Mouse (Mus musculus): ENCODE measurements around the gene Cx3cl1. TPM values are rescaled to one million over a fixed set of nuclear protein-coding genes. Genes with fewer than 3 reads are reported as not detected.

Gene Cx3cl1
- polyA plus RNA-seq, 1 experiment from 2014 or later: 4.5 TPM

GRCm38 (mm10) chr8:94746832-94747231 lies 25.0 kb upstream of the Cx3cl1 start:
- H3K4me1 ChIP-seq: no peaks in the 10 kb centered on the region

GRCm38 (mm10) chr8:94748363-94748762 lies 23.4 kb upstream of the Cx3cl1 start:
- Histone ChIP-seq H3K9me3 (no peaks in the 10 kb centered on the region), H3K4me1 (no peaks in the 10 kb centered on the region), H3K4me3 (no peak overlapping the region), H3K27ac (replicated peaks) (no peak overlapping the region), H3K27me3 (replicated peaks; ENCODE audit: low read depth, poor library complexity, severe bottlenecking) (no peaks in the 10 kb centered on the region), H3K36me3 (replicated peaks) (no peaks in the 10 kb centered on the region)
- no peak for DNase-seq (ENCODE audit: low spot score)
- WGBS: 70% methylated on average over 4 of the region's 4 CpGs

More at GRCm38 (mm10) chr8:94746832-94747231, 25.0 kb upstream of the Cx3cl1 start:
- DNase-seq (ENCODE audit: low spot score): no peak
- no peaks in the 10 kb centered on the region for H3K27me3 ChIP-seq (replicated peaks; ENCODE audit: low read depth, poor library complexity, severe bottlenecking)
- 80% methylated on average over 8 of the region's 8 CpGs for WGBS
- no peak overlapping the region for H3K4me3 ChIP-seq
- H3K27ac ChIP-seq (replicated peaks): no peak overlapping the region
- H3K9me3 ChIP-seq: no peaks in the 10 kb centered on the region
- no peaks in the 10 kb centered on the region for H3K36me3 ChIP-seq (replicated peaks)

GRCm38 (mm10) chr8:94749942-94750341 lies 21.9 kb upstream of the Cx3cl1 start:
- Histone ChIP-seq H3K4me3 (no peak overlapping the region), H3K9me3 (no peaks in the 10 kb centered on the region), H3K27me3 (replicated peaks; ENCODE audit: low read depth, poor library complexity, severe bottlenecking) (no peaks in the 10 kb centered on the region), H3K36me3 (replicated peaks) (no peaks in the 10 kb centered on the region), H3K4me1 (peaks cover 5% of the 10 kb centered on the region; the same call in 1 of the 2 replicates), H3K27ac (replicated peaks) (no peak overlapping the region)
- WGBS: 79% methylated on average over 3 of the region's 3 CpGs
- no peak for DNase-seq (ENCODE audit: low spot score)

GRCm38 (mm10) chr8:94751023-94751849 lies 20.6 kb upstream of the Cx3cl1 start:
- Histone ChIP-seq H3K9me3 (no peaks in the 10 kb centered on the region), H3K4me1 (peaks cover 5% of the 10 kb centered on the region; the same call in 1 of the 2 replicates), H3K27me3 (replicated peaks; ENCODE audit: low read depth, poor library complexity, severe bottlenecking) (no peaks in the 10 kb centered on the region), H3K27ac (replicated peaks) (no peak overlapping the region), H3K4me3 (no peak overlapping the region), H3K36me3 (replicated peaks) (no peaks in the 10 kb centered on the region)
- no peak for DNase-seq (ENCODE audit: low spot score)
- WGBS: 82% methylated on average over 10 of the region's 10 CpGs

GRCm38 (mm10) chr8:94754006-94754405 lies 17.8 kb upstream of the Cx3cl1 start:
- no peak for DNase-seq (ENCODE audit: low spot score)
- H3K4me1 ChIP-seq: peaks cover 5% of the 10 kb centered on the region; the same call in 1 of the 2 replicates

GRCm38 (mm10) chr8:94754486-94754885 lies 17.3 kb upstream of the Cx3cl1 start:
- DNase-seq (ENCODE audit: low spot score): no peak
- Histone ChIP-seq H3K9me3 (no peaks in the 10 kb centered on the region), H3K4me1 (peaks cover 5% of the 10 kb centered on the region; the same call in 1 of the 2 replicates), H3K4me3 (no peak overlapping the region), H3K27me3 (replicated peaks; ENCODE audit: low read depth, poor library complexity, severe bottlenecking) (no peaks in the 10 kb centered on the region), H3K36me3 (replicated peaks) (no peaks in the 10 kb centered on the region), H3K27ac (replicated peaks) (no peak overlapping the region)
- 50% methylated on average over 2 of the region's 2 CpGs for WGBS

More at GRCm38 (mm10) chr8:94754006-94754405, 17.8 kb upstream of the Cx3cl1 start:
- no peak overlapping the region for H3K27ac ChIP-seq (replicated peaks)
- H3K36me3 ChIP-seq (replicated peaks): no peaks in the 10 kb centered on the region
- no peaks in the 10 kb centered on the region for H3K27me3 ChIP-seq (replicated peaks; ENCODE audit: low read depth, poor library complexity, severe bottlenecking)
- WGBS: 82% methylated on average over 2 of the region's 2 CpGs
- no peaks in the 10 kb centered on the region for H3K9me3 ChIP-seq
- no peak overlapping the region for H3K4me3 ChIP-seq

- H3K4me1 ChIP-seq: peaks cover 8% of the 10 kb centered on the region
- no peak overlapping the region for H3K27ac ChIP-seq (replicated peaks)
- no peak for DNase-seq (ENCODE audit: low spot score)
- WGBS: 82% methylated on average over 9 of the region's 9 CpGs
- no peak overlapping the region for H3K4me3 ChIP-seq
- peaks cover 37% of the 10 kb centered on the region for H3K27me3 ChIP-seq (replicated peaks; ENCODE audit: low read depth, poor library complexity, severe bottlenecking)
- H3K9me3 ChIP-seq: no peaks in the 10 kb centered on the region
- H3K36me3 ChIP-seq (replicated peaks): no peaks in the 10 kb centered on the region
These were observed 4.8 kb upstream of the Cx3cl1 start for GRCm38 (mm10) chr8:94767035-94767434.

- Histone ChIP-seq H3K4me3 (no peak overlapping the region), H3K4me1 (peaks cover 29% of the 10 kb centered on the region), H3K9me3 (no peaks in the 10 kb centered on the region), H3K27me3 (replicated peaks; ENCODE audit: low read depth, poor library complexity, severe bottlenecking) (peaks cover 75% of the 10 kb centered on the region), H3K36me3 (replicated peaks) (no peaks in the 10 kb centered on the region), H3K27ac (replicated peaks) (no peak overlapping the region)
- DNase-seq (ENCODE audit: low spot score): no peak
- WGBS: 73% methylated on average over 6 of the region's 6 CpGs
These were observed 864 bp upstream of the Cx3cl1 start for GRCm38 (mm10) chr8:94770945-94771344.

- Histone ChIP-seq H3K4me3 (peak overlapping the region; percentile 60; the same call in 1 of the 2 replicates), H3K27me3 (replicated peaks; ENCODE audit: low read depth, poor library complexity, severe bottlenecking) (peaks cover 75% of the 10 kb centered on the region), H3K36me3 (replicated peaks) (no peaks in the 10 kb centered on the region), H3K9me3 (no peaks in the 10 kb centered on the region), H3K27ac (replicated peaks) (no peak overlapping the region), H3K4me1 (peaks cover 33% of the 10 kb centered on the region)
- 43% methylated on average over 6 of the region's 6 CpGs for WGBS
- no peak for DNase-seq (ENCODE audit: low spot score)
These were observed 1.2 kb downstream of the Cx3cl1 start for GRCm38 (mm10) chr8:94773048-94773447.

GRCm38 (mm10) chr8:94773700-94774171 lies 1.9 kb downstream of the Cx3cl1 start:
- H3K4me1 ChIP-seq: peaks cover 39% of the 10 kb centered on the region
- no peak overlapping the region for H3K27ac ChIP-seq (replicated peaks)
- DNase-seq (ENCODE audit: low spot score): no peak
- peaks cover 71% of the 10 kb centered on the region for H3K27me3 ChIP-seq (replicated peaks; ENCODE audit: low read depth, poor library complexity, severe bottlenecking)
- peak overlapping the region; percentile 8; the same call in 1 of the 2 replicates for H3K4me3 ChIP-seq
- no peaks in the 10 kb centered on the region for H3K9me3 ChIP-seq
- no peaks in the 10 kb centered on the region for H3K36me3 ChIP-seq (replicated peaks)
- WGBS: 10% methylated on average over 12 of the region's 12 CpGs

GRCm38 (mm10) chr8:94774601-94775000 lies 2.8 kb downstream of the Cx3cl1 start:
- no peaks in the 10 kb centered on the region for H3K9me3 ChIP-seq
- peaks cover 62% of the 10 kb centered on the region for H3K27me3 ChIP-seq (replicated peaks; ENCODE audit: low read depth, poor library complexity, severe bottlenecking)
- H3K27ac ChIP-seq (replicated peaks): no peak overlapping the region
- no peaks in the 10 kb centered on the region for H3K36me3 ChIP-seq (replicated peaks)
- peaks cover 47% of the 10 kb centered on the region for H3K4me1 ChIP-seq
- no peak overlapping the region for H3K4me3 ChIP-seq
- 76% methylated on average over 1 of the region's 1 CpGs for WGBS
- no peak for DNase-seq (ENCODE audit: low spot score)

- H3K27ac ChIP-seq (replicated peaks): no peak overlapping the region
- H3K9me3 ChIP-seq: no peaks in the 10 kb centered on the region
- peaks cover 53% of the 10 kb centered on the region for H3K4me1 ChIP-seq
- DNase-seq (ENCODE audit: low spot score): no peak
- peaks cover 50% of the 10 kb centered on the region for H3K27me3 ChIP-seq (replicated peaks; ENCODE audit: low read depth, poor library complexity, severe bottlenecking)
- WGBS: 89% methylated on average over 2 of the region's 2 CpGs
- no peak overlapping the region for H3K4me3 ChIP-seq
- no peaks in the 10 kb centered on the region for H3K36me3 ChIP-seq (replicated peaks)
These were observed 4.5 kb downstream of the Cx3cl1 start for GRCm38 (mm10) chr8:94776346-94776745.

- Histone ChIP-seq H3K9me3 (no peaks in the 10 kb centered on the region), H3K4me1 (peaks cover 44% of the 10 kb centered on the region), H3K36me3 (replicated peaks) (no peaks in the 10 kb centered on the region), H3K27ac (replicated peaks) (peak overlapping the region; percentile 2), H3K27me3 (replicated peaks; ENCODE audit: low read depth, poor library complexity, severe bottlenecking) (peaks cover 33% of the 10 kb centered on the region), H3K4me3 (no peak overlapping the region)
- DNase-seq (ENCODE audit: low spot score): no peak
- 67% methylated on average over 10 of the region's 10 CpGs for WGBS
These were observed 6.2 kb downstream of the Cx3cl1 start for GRCm38 (mm10) chr8:94778036-94778435.

Data from embryonic facial prominence, embryonic 10.5 days (tissue).